Mouse (Mus musculus): ENCODE results near the gene Ubap1. TPM values are rescaled to one million over a fixed set of nuclear protein-coding genes. Genes with fewer than 3 reads are reported as not detected.
A peak's percentile ranks its signal among the peaks of the same experiment; 100 is the strongest.

The Ubap1 gene
- polyA plus RNA-seq, 1 experiment: 24.6 TPM

- TF ChIP-seq CTCF (IDR thresholded peaks at IDR 0.05; ENCODE audit: extremely low read depth, insufficient read length, insufficient replicate concordance, low read depth, low read length) (no peak), POLR2A (IDR thresholded peaks at IDR 0.05; ENCODE audit: low read depth, low read length) (peak; percentile 35; the same call in 1 of the 2 replicates)
- WGBS: 38% methylated on average over 9 of the region's 9 CpGs
- H3K4me1 ChIP-seq (ENCODE audit: control insufficient read depth, insufficient read depth, insufficient read length, low read length): peaks cover 11% of the 10 kb centered on the region; the same call in 1 of the 2 replicates
- no peaks in the 10 kb centered on the region for H3K27me3 ChIP-seq (ENCODE audit: control insufficient read depth, insufficient read depth, low read length)
- H3K36me3 ChIP-seq (ENCODE audit: control insufficient read depth, insufficient read depth, low read length): no peaks in the 10 kb centered on the region
- peak overlapping the region; percentile 88 for H3K27ac ChIP-seq (ENCODE audit: insufficient read depth, low read depth, low read length)
- H3K4me3 ChIP-seq (ENCODE audit: low read depth, low read length): no peak overlapping the region
Measured at GRCm38 (mm10) chr4:41331698-41332421, 16.9 kb upstream of the Ubap1 start.

DNA sequence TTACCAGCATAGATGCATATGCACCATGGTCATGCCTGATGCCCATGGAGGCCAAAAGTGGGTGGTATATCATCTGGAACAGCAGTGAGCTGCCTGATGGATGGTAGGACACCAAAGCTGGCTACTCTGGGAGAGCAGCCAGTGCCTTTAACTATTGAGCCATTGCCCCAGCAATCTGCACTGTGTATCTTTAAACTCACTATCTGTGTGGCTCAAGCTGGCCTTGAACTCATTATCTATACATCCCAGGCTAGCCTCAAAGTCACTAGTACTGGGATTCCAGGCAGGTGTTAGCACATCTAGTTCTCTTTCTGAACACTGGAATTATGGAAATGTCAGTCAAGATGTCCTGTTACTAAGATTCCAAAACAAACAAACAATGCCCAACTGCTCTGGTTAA lies 12.2 kb upstream of the Ubap1 start:
- H3K4me1 ChIP-seq (ENCODE audit: control insufficient read depth, insufficient read depth, insufficient read length, low read length): peaks cover 5% of the 10 kb centered on the region; the same call in 1 of the 2 replicates
- H3K4me3 ChIP-seq (ENCODE audit: low read depth, low read length): no peak overlapping the region
- no peaks in the 10 kb centered on the region for H3K36me3 ChIP-seq (ENCODE audit: control insufficient read depth, insufficient read depth, low read length)
- H3K27ac ChIP-seq (ENCODE audit: insufficient read depth, low read depth, low read length): no peak overlapping the region
- TF ChIP-seq CTCF (IDR thresholded peaks at IDR 0.05; ENCODE audit: extremely low read depth, insufficient read length, insufficient replicate concordance, low read depth, low read length) (no peak), POLR2A (IDR thresholded peaks at IDR 0.05; ENCODE audit: low read depth, low read length) (no peak)
- no peaks in the 10 kb centered on the region for H3K27me3 ChIP-seq (ENCODE audit: control insufficient read depth, insufficient read depth, low read length)

- H3K4me1 ChIP-seq (ENCODE audit: control insufficient read depth, insufficient read depth, insufficient read length, low read length): peaks cover 2% of the 10 kb centered on the region; the same call in 1 of the 2 replicates
- peak; percentile 25; the same call in 1 of the 2 replicates for TF ChIP-seq CTCF (IDR thresholded peaks at IDR 0.05; ENCODE audit: extremely low read depth, insufficient read length, insufficient replicate concordance, low read depth, low read length)
- no peak for TF ChIP-seq POLR2A (IDR thresholded peaks at IDR 0.05; ENCODE audit: low read depth, low read length)
Measured at GRCm38 (mm10) chr4:41340912-41341550, 7.8 kb upstream of the Ubap1 start.

DNA sequence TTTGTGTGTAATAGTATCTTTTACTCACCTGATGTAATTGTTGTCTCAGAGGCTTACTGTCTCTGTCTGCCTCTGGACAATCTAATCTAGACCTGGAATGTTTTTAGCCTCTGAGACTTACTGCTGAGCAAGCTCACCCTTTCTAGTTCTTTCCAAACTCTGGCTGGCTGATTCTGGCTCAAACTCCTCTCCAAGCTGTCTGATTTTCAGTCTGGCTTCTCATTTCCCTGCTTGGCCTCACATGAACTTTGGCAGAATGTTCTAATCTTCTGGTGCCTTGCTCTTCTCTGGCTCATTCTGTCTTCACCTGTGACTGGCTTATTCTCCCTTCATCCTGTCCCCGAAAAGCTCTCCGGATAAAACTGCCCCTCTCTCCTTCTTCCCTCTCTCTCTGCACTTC lies 2.8 kb upstream of the Ubap1 start:
- H3K27ac ChIP-seq (ENCODE audit: insufficient read depth, low read depth, low read length): no peak overlapping the region
- H3K27me3 ChIP-seq (ENCODE audit: control insufficient read depth, insufficient read depth, low read length): no peaks in the 10 kb centered on the region
- WGBS: 83% methylated on average over 2 of the region's 2 CpGs
- H3K4me3 ChIP-seq (ENCODE audit: low read depth, low read length): no peak overlapping the region
- no peaks in the 10 kb centered on the region for H3K36me3 ChIP-seq (ENCODE audit: control insufficient read depth, insufficient read depth, low read length)
- no peak for TF ChIP-seq POLR2A (IDR thresholded peaks at IDR 0.05; ENCODE audit: low read depth, low read length)
- TF ChIP-seq CTCF (IDR thresholded peaks at IDR 0.05; ENCODE audit: extremely low read depth, insufficient read length, insufficient replicate concordance, low read depth, low read length): no peak
- peaks cover 14% of the 10 kb centered on the region for H3K4me1 ChIP-seq (ENCODE audit: control insufficient read depth, insufficient read depth, insufficient read length, low read length)

More at GRCm38 (mm10) chr4:41340912-41341550, 7.8 kb upstream of the Ubap1 start:
- Histone ChIP-seq H3K36me3 (ENCODE audit: control insufficient read depth, insufficient read depth, low read length) (no peaks in the 10 kb centered on the region), H3K27me3 (ENCODE audit: control insufficient read depth, insufficient read depth, low read length) (no peaks in the 10 kb centered on the region), H3K27ac (ENCODE audit: insufficient read depth, low read depth, low read length) (no peak overlapping the region), H3K4me3 (ENCODE audit: low read depth, low read length) (no peak overlapping the region)
- 82% methylated on average over 11 of the region's 11 CpGs for WGBS

DNA sequence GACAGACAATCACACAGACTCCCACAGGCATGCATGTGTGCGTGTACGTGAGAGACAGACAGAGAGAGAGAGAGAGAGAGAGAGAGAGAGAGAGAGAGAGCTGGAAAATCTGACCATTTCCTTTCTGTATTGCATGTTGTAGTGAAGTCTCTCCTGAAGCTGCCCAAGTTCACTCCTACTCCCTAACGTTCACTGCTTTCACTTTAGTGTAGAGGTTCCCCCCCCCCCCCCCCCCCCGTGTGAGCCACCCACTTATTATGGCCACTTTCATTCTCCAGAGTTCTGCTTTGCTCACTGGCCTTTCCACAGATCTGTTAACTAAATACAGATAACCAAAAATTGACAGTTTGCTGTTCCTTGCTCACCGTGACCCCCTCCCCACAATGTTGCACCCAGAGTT lies 957 bp upstream of the Ubap1 start:
- 7% methylated on average over 5 of the region's 5 CpGs for WGBS
- Histone ChIP-seq H3K4me3 (ENCODE audit: low read depth, low read length) (peak overlapping the region; percentile 10; the same call in 1 of the 2 replicates), H3K27ac (ENCODE audit: insufficient read depth, low read depth, low read length) (peak overlapping the region; percentile 92), H3K36me3 (ENCODE audit: control insufficient read depth, insufficient read depth, low read length) (peaks cover 2% of the 10 kb centered on the region; the same call in 1 of the 2 replicates), H3K27me3 (ENCODE audit: control insufficient read depth, insufficient read depth, low read length) (no peaks in the 10 kb centered on the region), H3K4me1 (ENCODE audit: control insufficient read depth, insufficient read depth, insufficient read length, low read length) (peaks cover 14% of the 10 kb centered on the region)
- TF ChIP-seq CTCF (IDR thresholded peaks at IDR 0.05; ENCODE audit: extremely low read depth, insufficient read length, insufficient replicate concordance, low read depth, low read length) (no peak), POLR2A (IDR thresholded peaks at IDR 0.05; ENCODE audit: low read depth, low read length) (no peak)

GRCm38 (mm10) chr4:41349199-41349591 lies 399 bp downstream of the Ubap1 start:
- Histone ChIP-seq H3K27ac (ENCODE audit: insufficient read depth, low read depth, low read length) (peak overlapping the region; percentile 79), H3K27me3 (ENCODE audit: control insufficient read depth, insufficient read depth, low read length) (no peaks in the 10 kb centered on the region), H3K36me3 (ENCODE audit: control insufficient read depth, insufficient read depth, low read length) (peaks cover 2% of the 10 kb centered on the region; the same call in 1 of the 2 replicates), H3K4me3 (ENCODE audit: low read depth, low read length) (peak overlapping the region; percentile 94), H3K4me1 (ENCODE audit: control insufficient read depth, insufficient read depth, insufficient read length, low read length) (peaks cover 12% of the 10 kb centered on the region)
- 1% methylated on average over 27 of the region's 28 CpGs for WGBS
- TF ChIP-seq POLR2A (IDR thresholded peaks at IDR 0.05; ENCODE audit: low read depth, low read length): no peak
- TF ChIP-seq CTCF (IDR thresholded peaks at IDR 0.05; ENCODE audit: extremely low read depth, insufficient read length, insufficient replicate concordance, low read depth, low read length): no peak

DNA sequence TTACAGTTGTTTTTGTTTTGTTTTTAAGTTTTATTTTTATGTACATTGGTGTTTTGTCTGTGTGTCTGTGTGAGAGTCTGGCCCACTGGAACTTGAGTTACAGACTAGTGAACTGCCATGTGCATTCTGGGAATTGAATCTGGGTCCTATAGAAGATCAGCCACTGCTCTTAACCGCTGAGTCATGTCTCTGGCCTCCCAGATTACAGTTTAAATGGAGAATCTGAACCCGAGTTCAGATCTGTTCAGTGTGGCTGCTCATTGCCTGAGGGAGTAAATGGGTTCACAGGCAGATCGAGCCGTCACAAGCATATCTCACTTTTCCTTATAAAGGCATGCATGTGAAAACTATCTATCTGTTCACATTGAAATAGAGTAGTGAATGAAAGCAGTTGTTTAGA lies 4.0 kb downstream of the Ubap1 start:
- WGBS: 73% methylated on average over 4 of the region's 4 CpGs
- Histone ChIP-seq H3K4me1 (ENCODE audit: control insufficient read depth, insufficient read depth, insufficient read length, low read length) (peaks cover 3% of the 10 kb centered on the region; the same call in 1 of the 2 replicates), H3K27ac (ENCODE audit: insufficient read depth, low read depth, low read length) (no peak overlapping the region), H3K27me3 (ENCODE audit: control insufficient read depth, insufficient read depth, low read length) (no peaks in the 10 kb centered on the region), H3K4me3 (ENCODE audit: low read depth, low read length) (no peak overlapping the region), H3K36me3 (ENCODE audit: control insufficient read depth, insufficient read depth, low read length) (peaks cover 10% of the 10 kb centered on the region)
- TF ChIP-seq CTCF (IDR thresholded peaks at IDR 0.05; ENCODE audit: extremely low read depth, insufficient read length, insufficient replicate concordance, low read depth, low read length) (no peak), POLR2A (IDR thresholded peaks at IDR 0.05; ENCODE audit: low read depth, low read length) (no peak)

All from small intestine, adult 2 months (tissue).